Mouse (Mus musculus): ENCODE results near the gene Tusc2. TPM values are rescaled to one million over a fixed set of nuclear protein-coding genes. Genes with fewer than 3 reads are reported as not detected.
"Not testable (repeated sequence)": the region's sequence is repeated elsewhere in the genome, so short reads cannot be mapped to it uniquely, and the experiment has no call there.

The Tusc2 gene
- polyA plus RNA-seq, 1 experiment from 2014 or later: 54.1 TPM

- peak overlapping the region; percentile 84 for H3K9ac ChIP-seq
- peak overlapping the region; percentile 86 for H3K4me2 ChIP-seq (replicated peaks)
- H3K27ac ChIP-seq: no peak overlapping the region
- H3K9me3 ChIP-seq: no peaks in the 10 kb centered on the region
- no peaks in the 10 kb centered on the region for H3K27me3 ChIP-seq
- ATAC-seq (ENCODE audit: insufficient number of reproducible peaks, insufficient read depth, low FRiP score, low TSS enrichment): no peak
- peaks cover 32% of the 10 kb centered on the region for H3K4me1 ChIP-seq
- peak overlapping the region; percentile 89 for H3K4me3 ChIP-seq
- H3K36me3 ChIP-seq: peaks cover 47% of the 10 kb centered on the region
- 92% methylated on average over 21 of the region's 21 CpGs for WGBS
Observed at GRCm38 (mm10) chr9:107570845-107571244, 7.8 kb downstream of the Tusc2 start.

GRCm38 (mm10) chr9:107571534-107572326, 8.7 kb downstream of the Tusc2 start:
- H3K4me2 ChIP-seq (replicated peaks): peak overlapping the region; percentile 86
- peaks cover 40% of the 10 kb centered on the region for H3K4me1 ChIP-seq
- no peak overlapping the region for H3K27ac ChIP-seq
- H3K36me3 ChIP-seq: peaks cover 44% of the 10 kb centered on the region
- peak overlapping the region; percentile 84; the same call in 1 of the 2 replicates for H3K9ac ChIP-seq
- no peaks in the 10 kb centered on the region for H3K27me3 ChIP-seq
- 95% methylated on average over 22 of the region's 22 CpGs for WGBS
- H3K9me3 ChIP-seq: no peaks in the 10 kb centered on the region
- H3K4me3 ChIP-seq: no peak overlapping the region
- no peak for ATAC-seq (ENCODE audit: insufficient number of reproducible peaks, insufficient read depth, low FRiP score, low TSS enrichment)

- Histone ChIP-seq H3K36me3 (peaks cover 44% of the 10 kb centered on the region), H3K4me3 (no peak overlapping the region), H3K27me3 (no peaks in the 10 kb centered on the region), H3K9me3 (no peaks in the 10 kb centered on the region), H3K27ac (no peak overlapping the region), H3K9ac (no peak overlapping the region), H3K4me1 (peaks cover 40% of the 10 kb centered on the region), H3K4me2 (replicated peaks) (no peak overlapping the region)
- WGBS: 97% methylated on average over 2 of the region's 2 CpGs
- no peak for ATAC-seq (ENCODE audit: insufficient number of reproducible peaks, insufficient read depth, low FRiP score, low TSS enrichment)
Observed at GRCm38 (mm10) chr9:107572327-107572662, 9.2 kb downstream of the Tusc2 start.

GRCm38 (mm10) chr9:107573774-107574173, 10.7 kb downstream of the Tusc2 start:
- not testable (repeated sequence) for H3K27me3 ChIP-seq; H3K4me2 ChIP-seq (replicated peaks); H3K4me3 ChIP-seq; H3K9ac ChIP-seq; H3K9me3 ChIP-seq; ATAC-seq (ENCODE audit: insufficient number of reproducible peaks, insufficient read depth, low FRiP score, low TSS enrichment); H3K27ac ChIP-seq
- 87% methylated on average over 6 of the region's 6 CpGs for WGBS
- peaks cover 44% of the 10 kb centered on the region for H3K36me3 ChIP-seq
- H3K4me1 ChIP-seq: peaks cover 41% of the 10 kb centered on the region

- WGBS: 76% methylated on average over 14 of the region's 14 CpGs
- Histone ChIP-seq H3K27ac (peak overlapping the region; percentile 75), H3K4me2 (replicated peaks) (peak overlapping the region; percentile 57; the same call in 1 of the 2 replicates), H3K9ac (no peak overlapping the region), H3K27me3 (no peaks in the 10 kb centered on the region), H3K4me1 (peaks cover 40% of the 10 kb centered on the region), H3K4me3 (no peak overlapping the region), H3K36me3 (peaks cover 38% of the 10 kb centered on the region), H3K9me3 (no peaks in the 10 kb centered on the region)
- no peak for ATAC-seq (ENCODE audit: insufficient number of reproducible peaks, insufficient read depth, low FRiP score, low TSS enrichment)
Observed at GRCm38 (mm10) chr9:107575579-107576356, 12.7 kb downstream of the Tusc2 start.

GRCm38 (mm10) chr9:107576357-107577107, 13.5 kb downstream of the Tusc2 start, which contains the start of gene Hyal1:
Gene Hyal1, plus strand, starts transcription at chr9:107576927.
- peaks cover 30% of the 10 kb centered on the region for H3K36me3 ChIP-seq
- peaks cover 36% of the 10 kb centered on the region for H3K4me1 ChIP-seq
- ATAC-seq (ENCODE audit: insufficient number of reproducible peaks, insufficient read depth, low FRiP score, low TSS enrichment): peak; percentile 47
- WGBS: 18% methylated on average over 16 of the region's 16 CpGs
- H3K9me3 ChIP-seq: no peaks in the 10 kb centered on the region
- peak within 1 kb of the TSS; percentile 75 for H3K27ac ChIP-seq
- peak within 1 kb of the TSS; percentile 57 for H3K9ac ChIP-seq
- H3K27me3 ChIP-seq: no peaks in the 10 kb centered on the region
- peak within 1 kb of the TSS; percentile 38 for H3K4me3 ChIP-seq
- H3K4me2 ChIP-seq (replicated peaks): peak within 1 kb of the TSS; percentile 57

- no peak for ATAC-seq (ENCODE audit: insufficient number of reproducible peaks, insufficient read depth, low FRiP score, low TSS enrichment)
- Histone ChIP-seq H3K9me3 (no peaks in the 10 kb centered on the region), H3K4me1 (peaks cover 41% of the 10 kb centered on the region), H3K4me2 (replicated peaks) (peak overlapping the region; percentile 57; the same call in 1 of the 2 replicates), H3K9ac (no peak overlapping the region), H3K4me3 (no peak overlapping the region), H3K36me3 (peaks cover 21% of the 10 kb centered on the region), H3K27ac (no peak overlapping the region), H3K27me3 (no peaks in the 10 kb centered on the region)
- 93% methylated on average over 10 of the region's 10 CpGs for WGBS
Observed at GRCm38 (mm10) chr9:107577871-107578270, 14.8 kb downstream of the Tusc2 start.

GRCm38 (mm10) chr9:107578587-107578986, 15.5 kb downstream of the Tusc2 start, which contains the start of gene Naa80:
Gene Naa80, plus strand, starts transcription at chr9:107578887.
- WGBS: 76% methylated on average over 3 of the region's 3 CpGs
- no peaks in the 10 kb centered on the region for H3K27me3 ChIP-seq
- H3K9ac ChIP-seq: 0 out of 2 replicates have a peak within 1 kb of the TSS, but pooled peaks have one; percentile 5
- peak within 1 kb of the TSS; percentile 84 for H3K4me2 ChIP-seq (replicated peaks)
- peaks cover 21% of the 10 kb centered on the region for H3K36me3 ChIP-seq
- H3K4me1 ChIP-seq: peaks cover 41% of the 10 kb centered on the region
- peak within 1 kb of the TSS; percentile 90 for H3K27ac ChIP-seq
- H3K9me3 ChIP-seq: no peaks in the 10 kb centered on the region
- no peak within 1 kb of the TSS for H3K4me3 ChIP-seq
- no peak for ATAC-seq (ENCODE audit: insufficient number of reproducible peaks, insufficient read depth, low FRiP score, low TSS enrichment)

GRCm38 (mm10) chr9:107579023-107579900, 16.2 kb downstream of the Tusc2 start:
- Histone ChIP-seq H3K9ac (0 out of 2 replicates have a peak overlapping the region, but pooled peaks have one; percentile 5), H3K36me3 (peaks cover 19% of the 10 kb centered on the region), H3K9me3 (no peaks in the 10 kb centered on the region), H3K4me1 (peaks cover 41% of the 10 kb centered on the region), H3K4me2 (replicated peaks) (peak overlapping the region; percentile 84), H3K27me3 (no peaks in the 10 kb centered on the region), H3K27ac (peak overlapping the region; percentile 90), H3K4me3 (no peak overlapping the region)
- WGBS: 94% methylated on average over 14 of the region's 14 CpGs
- no peak for ATAC-seq (ENCODE audit: insufficient number of reproducible peaks, insufficient read depth, low FRiP score, low TSS enrichment)

GRCm38 (mm10) chr9:107580501-107581317, 17.7 kb downstream of the Tusc2 start, which contains the start of gene Hyal3:
Gene Hyal3, plus strand, starts transcription at chr9:107580818.
- Histone ChIP-seq H3K36me3 (peaks cover 13% of the 10 kb centered on the region), H3K9ac (peak within 1 kb of the TSS; percentile 63), H3K9me3 (no peaks in the 10 kb centered on the region), H3K4me3 (peak within 1 kb of the TSS; percentile 58), H3K4me1 (peaks cover 41% of the 10 kb centered on the region), H3K27me3 (no peaks in the 10 kb centered on the region), H3K27ac (peak within 1 kb of the TSS; percentile 90), H3K4me2 (replicated peaks) (peak within 1 kb of the TSS; percentile 84)
- 1% methylated on average over 32 of the region's 32 CpGs for WGBS
- ATAC-seq (ENCODE audit: insufficient number of reproducible peaks, insufficient read depth, low FRiP score, low TSS enrichment): peak; percentile 53

Data from embryonic facial prominence, embryonic 12.5 days (tissue).